8 mouse cellular contexts compared by ENCODE assay signal in the genomic region with DNA sequence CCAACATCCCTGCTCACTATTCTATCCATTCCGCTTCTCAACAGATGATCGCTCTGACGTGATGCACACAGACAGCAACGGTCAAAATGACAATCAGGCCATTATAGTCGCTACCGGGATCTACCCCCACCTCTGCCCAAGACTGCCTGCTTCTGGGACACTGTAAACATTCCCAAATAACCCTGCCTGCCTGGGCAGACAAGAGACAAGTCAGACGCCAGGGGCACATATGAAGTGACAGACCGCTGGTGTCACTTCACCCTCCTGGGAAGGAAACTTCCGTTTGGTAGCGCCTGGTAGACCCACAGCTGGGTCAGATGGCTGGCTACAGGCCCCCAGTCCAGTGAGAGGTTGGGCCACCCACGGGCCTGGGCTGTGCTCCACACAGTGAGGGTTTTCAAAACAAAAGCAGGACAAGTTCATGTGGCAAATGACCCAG. TPM values are rescaled to one million over a fixed set of nuclear protein-coding genes. Genes with fewer than 3 reads are reported as not detected.
A peak's percentile ranks its signal among the peaks of the same experiment; 100 is the strongest.
DNase-seq lines count a peak whose midpoint lies in the region; ATAC-seq and TF ChIP-seq lines count a peak whose summit lies in the region.

No protein-coding gene starts in this region.

- H3K27me3 ChIP-seq in cerebellum, adult 2 months (ENCODE audit: control insufficient read depth, insufficient read depth, low read length), result no peaks in the 10 kb centered on the region
- H3K27me3 ChIP-seq in spleen, adult 2 months (ENCODE audit: control insufficient read depth, insufficient read depth, low read length), result no peaks in the 10 kb centered on the region
- H3K27me3 ChIP-seq in liver, embryonic 14.5 days (ENCODE audit: control insufficient read depth, insufficient read depth, low read length), result no peaks in the 10 kb centered on the region
- H3K27me3 ChIP-seq in small intestine, adult 2 months (ENCODE audit: control insufficient read depth, insufficient read depth, low read length), result no peaks in the 10 kb centered on the region

- peak; percentile 49 to 60 for DNase-seq in cerebellum, adult 2 months
- no peak for DNase-seq in spleen, adult 2 months (ENCODE audit: low read depth in 1 of 2, low spot score in 2 of 2)
- no peak for DNase-seq in spleen, postnatal 4 days (ENCODE audit: low spot score in 2 of 2)
- DNase-seq in heart, postnatal 4 days, result peak; percentile 19
- no peak for DNase-seq in liver, embryonic 14.5 days (ENCODE audit: low read depth in 3 of 3, low spot score in 3 of 3)
- DNase-seq in frontal cortex, postnatal 25 days (ENCODE audit: low spot score in 2 of 2), result no peak

- no peak for TF ChIP-seq POLR2A in cerebellum, adult 2 months (IDR thresholded peaks at IDR 0.05; ENCODE audit: borderline replicate concordance, insufficient read depth, low read length)
- no peak for TF ChIP-seq POLR2A in spleen, adult 2 months (IDR thresholded peaks at IDR 0.05; ENCODE audit: low read depth, low read length)
- TF ChIP-seq POLR2A in small intestine, adult 2 months (IDR thresholded peaks at IDR 0.05; ENCODE audit: low read depth, low read length), result no peak

- H3K9me3 ChIP-seq in liver, embryonic 14.5 days (ENCODE audit: control insufficient read depth, low read length), result no peaks in the 10 kb centered on the region

- H3K9ac ChIP-seq in liver, embryonic 14.5 days (replicated peaks), result peak overlapping the region; percentile 79

- H3K4me1 ChIP-seq in cerebellum, adult 2 months (ENCODE audit: control insufficient read depth, insufficient read depth, low read length), result peaks cover 27% of the 10 kb centered on the region
- H3K4me1 ChIP-seq in spleen, adult 2 months (ENCODE audit: control insufficient read depth, insufficient read depth, insufficient read length), result peaks cover 16% of the 10 kb centered on the region
- H3K4me1 ChIP-seq in liver, embryonic 14.5 days (replicated peaks; ENCODE audit: control insufficient read depth in 2 of 2, insufficient read depth in 2 of 2, low read length in 1 of 2), result peaks cover 0 to 12% of the 10 kb centered on the region in 2 experiments; a peak in 2 of 4 replicates
- peaks cover 18% of the 10 kb centered on the region for H3K4me1 ChIP-seq in small intestine, adult 2 months (ENCODE audit: control insufficient read depth, insufficient read depth, insufficient read length, low read length)

- TF ChIP-seq EP300 in liver, embryonic 14.5 days (IDR thresholded peaks at IDR 0.05; ENCODE audit: low read depth), result no peak

- peak overlapping the region; percentile 98 for H3K4me3 ChIP-seq in cerebellum, adult 2 months (replicated peaks; ENCODE audit: insufficient read depth, low read depth, low read length)
- peak overlapping the region; percentile 88 for H3K4me3 ChIP-seq in spleen, adult 2 months (ENCODE audit: extremely low read depth, insufficient read depth, insufficient read length)
- H3K4me3 ChIP-seq in liver, embryonic 14.5 days (ENCODE audit: insufficient read depth in 1 of 2, low read depth in 2 of 2, low read length in 2 of 2), result peak overlapping the region; percentile 73 to 75
- H3K4me3 ChIP-seq in small intestine, adult 2 months (ENCODE audit: low read depth, low read length), result peak overlapping the region; percentile 92

- TF ChIP-seq CTCF in cerebellum, adult 2 months (IDR thresholded peaks at IDR 0.05; ENCODE audit: borderline replicate concordance, insufficient read depth, low read depth, low read length), result no peak
- no peak for TF ChIP-seq CTCF in spleen, adult 2 months (IDR thresholded peaks at IDR 0.05; ENCODE audit: extremely low read depth, insufficient read depth, insufficient read length, insufficient replicate concordance)
- TF ChIP-seq CTCF in liver, embryonic 14.5 days (IDR thresholded peaks at IDR 0.05; ENCODE audit: low read depth), result no peak
- TF ChIP-seq CTCF in small intestine, adult 2 months (IDR thresholded peaks at IDR 0.05; ENCODE audit: extremely low read depth, insufficient read length, insufficient replicate concordance, low read depth, low read length), result no peak

- peak overlapping the region; percentile 92 for H3K27ac ChIP-seq in cerebellum, adult 2 months (ENCODE audit: insufficient read depth, low read length)
- peak overlapping the region; percentile 93 for H3K27ac ChIP-seq in spleen, adult 2 months (ENCODE audit: insufficient read depth, low read length)
- H3K27ac ChIP-seq in liver, embryonic 14.5 days, result no peak overlapping the region
- peak overlapping the region; percentile 32 for H3K27ac ChIP-seq in small intestine, adult 2 months (ENCODE audit: insufficient read depth, low read depth, low read length)

- 5% methylated on average over 11 of the region's 11 CpGs for WGBS in cerebellum, adult 2 months
- 19% methylated on average over 11 of the region's 11 CpGs for WGBS in spleen, adult 2 months
- WGBS in liver, embryonic 14.5 days (ENCODE audit: insufficient replicate concordance), result 27% methylated on average over 11 of the region's 11 CpGs
- 40% methylated on average over 11 of the region's 11 CpGs for WGBS in small intestine, adult 2 months

- peak overlapping the region; percentile 97 for H3K4me2 ChIP-seq in liver, embryonic 14.5 days (ENCODE audit: low read depth)

- H3K36me3 ChIP-seq in spleen, adult 2 months (ENCODE audit: control insufficient read depth, insufficient read depth, low read length), result no peaks in the 10 kb centered on the region
- H3K36me3 ChIP-seq in liver, embryonic 14.5 days (replicated peaks; ENCODE audit: control insufficient read depth, insufficient read depth, low read depth), result no peaks in the 10 kb centered on the region
- H3K36me3 ChIP-seq in small intestine, adult 2 months (ENCODE audit: control insufficient read depth, insufficient read depth, low read length), result no peaks in the 10 kb centered on the region

- ATAC-seq in cerebellum, adult (ENCODE audit: insufficient number of reproducible peaks, low FRiP score, low TSS enrichment), result no peak
- no peak for ATAC-seq in liver, embryonic 14.5 days (ENCODE audit: insufficient read depth)

RNA-seq across cellular contexts. Expression of a gene that starts 1.4 kb away (rescaled TPM):
- polyA plus RNA-seq in cerebellum, adult 2 months (2012; rRNA removed), result 111 and 116 TPM in 2 replicates
- polyA plus RNA-seq in spleen, adult 2 months (2012; rRNA removed), result 77.0 and 103 TPM in 2 replicates
- 10 to 100 TPM; 54.7 to 61.4 TPM for total RNA-seq in heart, postnatal 4 days (2021)
- polyA plus RNA-seq in liver, embryonic 14.5 days (2012; rRNA removed), result 4.2 and 4.7 TPM in 2 replicates
- 4.6 and 6.1 TPM in 2 replicates for polyA plus RNA-seq in liver, embryonic 14.5 days (2014; fragmentation: Nextera tagmentation; extraction: Ambion mirVana)
- polyA plus RNA-seq in small intestine, adult 2 months (2012; rRNA removed), result 10.8 and 15.1 TPM in 2 replicates

RNA-seq across cellular contexts. Expression of a gene that starts 54.3 kb away (rescaled TPM):
- polyA plus RNA-seq in cerebellum, adult 2 months (2012; rRNA removed), result 50.3 and 57.4 TPM in 2 replicates
- 14.6 and 19.8 TPM in 2 replicates for polyA plus RNA-seq in spleen, adult 2 months (2012; rRNA removed)
- 10 to 100 TPM; 23.8 to 29.4 TPM for total RNA-seq in heart, postnatal 4 days (2021)
- polyA plus RNA-seq in liver, embryonic 14.5 days (2012; rRNA removed), result 11.4 and 14.4 TPM in 2 replicates
- polyA plus RNA-seq in liver, embryonic 14.5 days (2014; fragmentation: Nextera tagmentation; extraction: Ambion mirVana), result 12.7 and 14.5 TPM in 2 replicates
- polyA plus RNA-seq in small intestine, adult 2 months (2012; rRNA removed), result 19.1 and 42.2 TPM in 2 replicates

Comparison
In these comparisons a context has a peak if more than half of its experiments do, and no peak if none do; other contexts are left out.
1. DNase-seq: peak in cerebellum, adult 2 months (2 of 2) and heart, postnatal 4 days (single experiment); none in spleen, adult 2 months (0 of 2), spleen, postnatal 4 days (0 of 2), liver, embryonic 14.5 days (0 of 3) and frontal cortex, postnatal 25 days (0 of 2).
2. Peak in every context shown above with its lines, with median percentiles within 50 percentile points of each other: H3K4me3 ChIP-seq.